ENCODE assay signal across 8 mouse cellular contexts in genomic region chr11:107028754-107029153, GRCm38 (mm10). TPM values are rescaled to one million over a fixed set of nuclear protein-coding genes. Genes with fewer than 3 reads are reported as not detected.
DNase-seq lines count a peak whose midpoint lies in the region; ATAC-seq and TF ChIP-seq lines count a peak whose summit lies in the region.

No protein-coding gene starts in this region.

- WGBS in lung, embryonic 16.5 days: 66% methylated on average over 6 of the region's 6 CpGs
- WGBS in limb, embryonic 10.5 days: 73% methylated on average over 6 of the region's 6 CpGs
- 73% methylated on average over 6 of the region's 6 CpGs for WGBS in neural tube, embryonic 15.5 days

- no peak for TF ChIP-seq POLR2A in embryonic fibroblast, embryonic 13.5 days (IDR thresholded peaks at IDR 0.05; ENCODE audit: low read depth, low read length)

- H3K4me3 ChIP-seq in lung, embryonic 16.5 days (ENCODE audit: low read length): peak overlapping the region; percentile 67
- peak overlapping the region; percentile 56 for H3K4me3 ChIP-seq in embryonic fibroblast, embryonic 13.5 days (ENCODE audit: insufficient read depth, low read length)
- H3K4me3 ChIP-seq in limb, embryonic 10.5 days: peak overlapping the region; percentile 79
- peak overlapping the region; percentile 70 for H3K4me3 ChIP-seq in neural tube, embryonic 15.5 days (replicated peaks)

- TF ChIP-seq CTCF in embryonic fibroblast, embryonic 13.5 days (IDR thresholded peaks at IDR 0.05; ENCODE audit: borderline replicate concordance, insufficient read depth, low read length): no peak

- H3K4me1 ChIP-seq in lung, embryonic 16.5 days (replicated peaks; ENCODE audit: control insufficient read depth, insufficient read depth, low read length): peaks cover 18% of the 10 kb centered on the region
- no peaks in the 10 kb centered on the region; the same call in none of the 2 replicates for H3K4me1 ChIP-seq in embryonic fibroblast, embryonic 13.5 days (ENCODE audit: control insufficient read depth, insufficient read depth, low read length)
- H3K4me1 ChIP-seq in limb, embryonic 10.5 days: peaks cover 48% of the 10 kb centered on the region
- H3K4me1 ChIP-seq in neural tube, embryonic 15.5 days: peaks cover 39% of the 10 kb centered on the region

- H3K9ac ChIP-seq in lung, embryonic 16.5 days (ENCODE audit: low read length): peak overlapping the region; percentile 83
- peak overlapping the region; percentile 61 for H3K9ac ChIP-seq in neural tube, embryonic 15.5 days (replicated peaks)

- no peaks in the 10 kb centered on the region for H3K36me3 ChIP-seq in lung, embryonic 16.5 days (ENCODE audit: control insufficient read depth, insufficient read depth, low read length)
- H3K36me3 ChIP-seq in limb, embryonic 10.5 days: peaks cover 5% of the 10 kb centered on the region; the same call in 1 of the 2 replicates
- H3K36me3 ChIP-seq in neural tube, embryonic 15.5 days: no peaks in the 10 kb centered on the region

- no peak for DNase-seq in lung, postnatal 4 days
- no peak for DNase-seq in limb, embryonic 10.5 days (ENCODE audit: low spot score)
- no peak for DNase-seq in frontal cortex, postnatal 25 days (ENCODE audit: low spot score in 2 of 2)
- DNase-seq in Muller cell, postnatal 12 days (ENCODE audit: inconsistent ontology term): no peak
- no peak for DNase-seq in adrenal gland, adult (ENCODE audit: inconsistent age in 2 of 2, low spot score in 1 of 2)

- peak overlapping the region; percentile 82 for H3K4me2 ChIP-seq in lung, embryonic 16.5 days (ENCODE audit: low read depth, low read length)
- H3K4me2 ChIP-seq in neural tube, embryonic 15.5 days: peak overlapping the region; percentile 95

- H3K27me3 ChIP-seq in lung, embryonic 16.5 days (ENCODE audit: control insufficient read depth, insufficient read depth, low read depth, low read length): no peaks in the 10 kb centered on the region
- H3K27me3 ChIP-seq in limb, embryonic 10.5 days (ENCODE audit: low read depth, poor library complexity, severe bottlenecking): peaks cover 54% of the 10 kb centered on the region
- no peaks in the 10 kb centered on the region for H3K27me3 ChIP-seq in neural tube, embryonic 15.5 days (replicated peaks)

- H3K9me3 ChIP-seq in lung, embryonic 16.5 days (ENCODE audit: control insufficient read depth, low read length): no peaks in the 10 kb centered on the region
- no peaks in the 10 kb centered on the region for H3K9me3 ChIP-seq in limb, embryonic 10.5 days (replicated peaks)
- H3K9me3 ChIP-seq in neural tube, embryonic 15.5 days (replicated peaks): no peaks in the 10 kb centered on the region

- no peak for ATAC-seq in lung, embryonic 16.5 days (ENCODE audit: low read depth)
- no peak for ATAC-seq in neural tube, embryonic 15.5 days (ENCODE audit: low FRiP score)

- H3K27ac ChIP-seq in lung, embryonic 16.5 days (ENCODE audit: low read length): peak overlapping the region; percentile 92; the same call in 1 of the 2 replicates
- H3K27ac ChIP-seq in embryonic fibroblast, embryonic 13.5 days (ENCODE audit: insufficient read depth, low read length): no peak overlapping the region
- H3K27ac ChIP-seq in limb, embryonic 10.5 days: peak overlapping the region; percentile 87
- peak overlapping the region; percentile 92 for H3K27ac ChIP-seq in neural tube, embryonic 15.5 days (replicated peaks)

RNA-seq across cellular contexts. Expression of gene 1810010H24Rik, which starts 3.3 kb away (rescaled TPM):
- polyA plus RNA-seq in lung, embryonic 16.5 days (2015; fragmentation: Nextera tagmentation; extraction: Ambion mirVana): 4.4 and 5.1 TPM in 2 replicates
- polyA plus RNA-seq in embryonic fibroblast, embryonic 13.5 days (2011; ENCODE audit: insufficient read length, low read depth, missing spikeins): 0.60 and 1.4 TPM in 2 replicates
- polyA plus RNA-seq in limb, embryonic 10.5 days (2016; fragmentation: Nextera tagmentation; extraction: Ambion mirVana): 0.65 and 1.4 TPM in 2 replicates
- polyA plus RNA-seq in neural tube, embryonic 15.5 days (2015; fragmentation: Nextera tagmentation; extraction: Ambion mirVana): 6.6 and 7.6 TPM in 2 replicates

RNA-seq across cellular contexts. Expression of gene Kpna2, which starts 29.4 kb away (rescaled TPM):
- 437 and 492 TPM in 2 replicates for polyA plus RNA-seq in lung, embryonic 16.5 days (2015; fragmentation: Nextera tagmentation; extraction: Ambion mirVana)
- polyA plus RNA-seq in embryonic fibroblast, embryonic 13.5 days (2011; ENCODE audit: insufficient read length, low read depth, missing spikeins): 215 and 225 TPM in 2 replicates
- 635 and 653 TPM in 2 replicates for polyA plus RNA-seq in limb, embryonic 10.5 days (2016; fragmentation: Nextera tagmentation; extraction: Ambion mirVana)
- 120 and 190 TPM in 2 replicates for polyA plus RNA-seq in neural tube, embryonic 15.5 days (2015; fragmentation: Nextera tagmentation; extraction: Ambion mirVana)
